Mouse (Mus musculus): Measurements from ENCODE around the gene Recql5. TPM values are rescaled to one million over a fixed set of nuclear protein-coding genes. Genes with fewer than 3 reads are reported as not detected.

Gene Recql5
- polyA plus RNA-seq, 1 experiment from 2014 or later = 19.1 TPM

DNA sequence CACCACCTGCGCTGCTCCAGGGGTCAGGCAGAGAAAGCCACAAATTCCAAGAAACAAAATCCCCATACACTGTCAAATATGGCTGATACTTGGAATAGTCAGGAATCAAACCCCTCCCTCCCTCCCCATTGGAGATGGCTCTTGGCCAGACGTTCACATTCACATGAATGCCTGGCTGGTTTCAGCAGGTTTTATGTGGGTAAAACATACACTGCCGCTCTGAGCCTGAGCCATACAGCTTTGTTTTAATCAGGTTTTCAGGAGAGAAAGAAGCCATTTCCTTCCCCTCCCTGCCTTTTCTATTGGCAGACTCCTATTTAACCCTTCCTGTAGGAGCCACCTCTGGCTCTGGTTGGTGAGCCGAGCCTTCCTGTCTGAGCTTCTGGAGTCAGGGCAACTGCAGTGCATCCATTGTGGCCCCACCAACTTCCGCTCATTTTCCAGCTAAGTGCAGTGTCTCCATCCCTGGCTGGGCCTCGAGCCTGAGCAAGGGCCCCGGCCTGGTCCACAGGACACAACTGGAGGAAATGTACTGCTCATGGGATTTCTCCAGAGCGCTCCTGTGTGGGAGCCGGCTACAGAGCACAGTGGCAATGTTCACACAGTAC lies 13.0 kb upstream of the Recql5 start:
- Histone ChIP-seq H3K4me2 (replicated peaks; ENCODE audit: low read depth, low read length) (no peak overlapping the region), H3K4me3 (ENCODE audit: low read length) (no peak overlapping the region), H3K9ac (ENCODE audit: low read depth, low read length) (no peak overlapping the region), H3K36me3 (ENCODE audit: control insufficient read depth, insufficient read depth, low read length) (peaks cover 76% of the 10 kb centered on the region), H3K27ac (ENCODE audit: low read depth, low read length) (no peak overlapping the region), H3K9me3 (ENCODE audit: control insufficient read depth, low read length) (no peaks in the 10 kb centered on the region), H3K4me1 (ENCODE audit: control insufficient read depth, insufficient read depth, low read length) (no peaks in the 10 kb centered on the region), H3K27me3 (ENCODE audit: control insufficient read depth, insufficient read depth, low read length) (no peaks in the 10 kb centered on the region)
- ATAC-seq (ENCODE audit: low FRiP score, low TSS enrichment) = no peak
- 90% methylated on average over 9 of the region's 9 CpGs for WGBS

DNA sequence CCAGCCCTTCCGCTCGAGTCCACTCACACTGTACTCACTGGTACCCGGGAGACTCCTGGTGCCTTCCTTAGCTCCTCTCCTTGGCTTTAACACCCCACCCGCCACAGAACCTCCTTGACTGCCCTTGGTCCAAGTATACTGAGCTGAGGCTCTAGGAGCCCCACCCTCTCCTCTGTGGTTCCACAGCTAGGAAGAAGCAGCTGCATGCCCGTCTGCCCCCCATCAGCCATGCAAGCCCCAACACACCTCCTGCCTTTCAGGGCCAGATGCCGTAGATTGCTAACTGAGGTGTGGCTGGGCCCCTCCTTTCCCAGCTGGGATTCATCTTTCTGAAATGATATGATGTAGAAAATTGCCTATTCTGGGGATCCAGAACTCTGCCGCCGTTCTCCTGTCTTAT lies 12.0 kb upstream of the Recql5 start:
- no peak overlapping the region for H3K4me3 ChIP-seq (ENCODE audit: low read length)
- peaks cover 74% of the 10 kb centered on the region for H3K36me3 ChIP-seq (ENCODE audit: control insufficient read depth, insufficient read depth, low read length)
- ATAC-seq (ENCODE audit: low FRiP score, low TSS enrichment) = no peak
- no peaks in the 10 kb centered on the region for H3K9me3 ChIP-seq (ENCODE audit: control insufficient read depth, low read length)
- H3K9ac ChIP-seq (ENCODE audit: low read depth, low read length) = no peak overlapping the region
- WGBS = 91% methylated on average over 8 of the region's 8 CpGs
- H3K4me1 ChIP-seq (ENCODE audit: control insufficient read depth, insufficient read depth, low read length) = no peaks in the 10 kb centered on the region
- H3K4me2 ChIP-seq (replicated peaks; ENCODE audit: low read depth, low read length) = no peak overlapping the region
- H3K27ac ChIP-seq (ENCODE audit: low read depth, low read length) = no peak overlapping the region
- no peaks in the 10 kb centered on the region for H3K27me3 ChIP-seq (ENCODE audit: control insufficient read depth, insufficient read depth, low read length)

DNA sequence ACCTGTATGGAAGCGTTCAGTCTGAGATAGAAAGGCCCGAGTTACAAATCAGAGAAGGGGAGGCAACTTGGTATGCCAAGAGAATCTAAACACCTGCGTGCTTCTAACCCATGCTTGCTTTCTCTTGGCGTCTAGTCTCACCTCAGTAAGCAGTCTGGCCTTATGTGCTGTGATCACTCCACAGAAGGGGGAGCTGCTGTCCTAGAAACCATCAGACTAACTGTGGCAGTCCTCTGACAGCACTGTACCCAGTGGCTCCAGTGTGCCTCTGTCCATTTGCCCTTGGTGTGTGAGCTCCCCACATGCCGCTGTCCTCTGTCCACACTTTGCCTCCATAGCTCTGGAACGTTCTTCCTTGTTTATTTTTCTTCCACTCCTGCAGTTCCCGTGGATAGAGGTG lies 8.7 kb upstream of the Recql5 start:
- H3K4me2 ChIP-seq (replicated peaks; ENCODE audit: low read depth, low read length) = no peak overlapping the region
- no peak overlapping the region for H3K4me3 ChIP-seq (ENCODE audit: low read length)
- no peaks in the 10 kb centered on the region for H3K27me3 ChIP-seq (ENCODE audit: control insufficient read depth, insufficient read depth, low read length)
- no peak for ATAC-seq (ENCODE audit: low FRiP score, low TSS enrichment)
- no peak overlapping the region for H3K27ac ChIP-seq (ENCODE audit: low read depth, low read length)
- whole genome bisulfite sequencing = 71% methylated on average over 7 of the region's 7 CpGs
- H3K9me3 ChIP-seq (ENCODE audit: control insufficient read depth, low read length) = no peaks in the 10 kb centered on the region
- H3K9ac ChIP-seq (ENCODE audit: low read depth, low read length) = no peak overlapping the region
- no peaks in the 10 kb centered on the region for H3K4me1 ChIP-seq (ENCODE audit: control insufficient read depth, insufficient read depth, low read length)
- peaks cover 71% of the 10 kb centered on the region for H3K36me3 ChIP-seq (ENCODE audit: control insufficient read depth, insufficient read depth, low read length)

DNA sequence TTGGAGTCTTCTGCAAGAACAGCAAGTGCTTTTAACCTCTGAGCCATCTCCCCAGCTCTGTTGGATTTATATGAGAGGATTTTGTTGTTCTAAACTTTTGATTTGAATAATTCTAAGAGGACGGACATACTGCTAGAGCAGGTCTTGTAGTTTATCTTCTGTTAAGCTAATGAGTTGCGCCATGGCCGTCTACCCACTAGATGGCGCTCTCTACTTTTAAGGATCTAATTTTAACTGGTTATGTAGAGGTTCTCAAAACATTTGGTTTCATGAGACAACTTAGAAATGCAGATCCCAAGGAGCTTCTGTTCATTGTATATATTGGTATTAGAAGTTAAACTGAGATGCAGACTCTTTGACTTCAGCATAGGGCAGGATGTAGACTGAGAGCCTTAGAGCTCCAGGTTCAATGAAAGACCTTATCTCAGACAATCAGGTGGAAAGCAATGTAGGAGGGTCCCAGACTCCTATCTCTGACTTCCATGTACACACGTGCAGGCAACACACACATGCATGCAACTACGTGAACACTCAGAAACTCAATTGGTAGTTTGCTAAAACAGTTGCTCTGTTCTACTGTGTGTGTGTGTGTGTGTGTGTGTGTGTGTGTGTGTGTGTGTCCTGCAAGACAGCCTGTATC lies 6.5 kb upstream of the Recql5 start:
- no peak overlapping the region for H3K4me2 ChIP-seq (replicated peaks; ENCODE audit: low read depth, low read length)
- H3K4me3 ChIP-seq (ENCODE audit: low read length) = no peak overlapping the region
- H3K27ac ChIP-seq (ENCODE audit: low read depth, low read length) = no peak overlapping the region
- H3K36me3 ChIP-seq (ENCODE audit: control insufficient read depth, insufficient read depth, low read length) = peaks cover 71% of the 10 kb centered on the region
- no peak overlapping the region for H3K9ac ChIP-seq (ENCODE audit: low read depth, low read length)
- H3K4me1 ChIP-seq (ENCODE audit: control insufficient read depth, insufficient read depth, low read length) = peaks cover 1% of the 10 kb centered on the region; the same call in 1 of the 2 replicates
- ATAC-seq (ENCODE audit: low FRiP score, low TSS enrichment) = no peak
- WGBS = 41% methylated on average over 6 of the region's 6 CpGs
- H3K9me3 ChIP-seq (ENCODE audit: control insufficient read depth, low read length) = no peaks in the 10 kb centered on the region
- no peaks in the 10 kb centered on the region for H3K27me3 ChIP-seq (ENCODE audit: control insufficient read depth, insufficient read depth, low read length)

DNA sequence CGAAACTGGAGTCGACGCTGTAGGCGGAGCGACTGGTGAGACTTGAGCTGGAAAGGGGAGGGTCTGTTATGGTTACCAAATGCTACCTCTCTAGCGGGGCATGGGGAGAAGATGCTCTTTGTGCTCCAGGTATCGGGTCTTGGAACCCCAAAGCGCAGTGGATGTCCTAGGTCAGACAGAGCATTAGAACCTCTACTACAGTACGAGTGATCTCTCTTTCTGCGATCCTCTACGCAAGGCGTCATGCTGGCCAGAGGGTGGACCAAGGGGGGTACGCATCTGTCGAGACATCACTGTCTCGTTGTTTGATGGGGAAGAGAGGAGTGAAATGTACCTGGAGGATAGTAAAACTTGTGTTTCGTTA lies 452 bp upstream of the Recql5 start:
- Histone ChIP-seq H3K9me3 (ENCODE audit: control insufficient read depth, low read length) (no peaks in the 10 kb centered on the region), H3K4me3 (ENCODE audit: low read length) (peak overlapping the region; percentile 80), H3K9ac (ENCODE audit: low read depth, low read length) (peak overlapping the region; percentile 82), H3K27ac (ENCODE audit: low read depth, low read length) (no peak overlapping the region), H3K4me1 (ENCODE audit: control insufficient read depth, insufficient read depth, low read length) (peaks cover 13% of the 10 kb centered on the region), H3K36me3 (ENCODE audit: control insufficient read depth, insufficient read depth, low read length) (peaks cover 28% of the 10 kb centered on the region), H3K27me3 (ENCODE audit: control insufficient read depth, insufficient read depth, low read length) (no peaks in the 10 kb centered on the region), H3K4me2 (replicated peaks; ENCODE audit: low read depth, low read length) (peak overlapping the region; percentile 81)
- WGBS = 1% methylated on average over 16 of the region's 16 CpGs
- peak; percentile 43 for ATAC-seq (ENCODE audit: low FRiP score, low TSS enrichment)

DNA sequence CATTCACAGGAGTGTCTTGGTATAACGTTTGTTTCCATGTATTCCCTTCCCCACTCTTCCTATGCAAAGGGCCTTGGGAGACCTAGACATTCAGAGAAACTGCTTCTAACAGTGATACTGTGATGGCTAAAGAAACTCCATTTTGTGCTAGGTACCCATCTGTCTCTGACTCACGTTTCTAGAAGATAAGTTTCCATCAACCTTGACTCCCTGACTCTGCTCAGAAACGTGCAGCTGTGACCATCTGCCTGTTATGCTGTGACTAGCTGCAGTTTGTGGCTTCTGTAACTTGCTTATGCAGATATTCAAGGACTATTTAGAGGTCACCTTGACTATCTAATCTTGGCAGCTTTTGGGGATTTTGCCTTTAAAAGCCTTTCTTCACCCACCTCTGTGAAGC lies 2.0 kb downstream of the Recql5 start:
- WGBS = 73% methylated on average over 3 of the region's 3 CpGs
- H3K4me1 ChIP-seq (ENCODE audit: control insufficient read depth, insufficient read depth, low read length) = peaks cover 13% of the 10 kb centered on the region
- ATAC-seq (ENCODE audit: low FRiP score, low TSS enrichment) = no peak

DNA sequence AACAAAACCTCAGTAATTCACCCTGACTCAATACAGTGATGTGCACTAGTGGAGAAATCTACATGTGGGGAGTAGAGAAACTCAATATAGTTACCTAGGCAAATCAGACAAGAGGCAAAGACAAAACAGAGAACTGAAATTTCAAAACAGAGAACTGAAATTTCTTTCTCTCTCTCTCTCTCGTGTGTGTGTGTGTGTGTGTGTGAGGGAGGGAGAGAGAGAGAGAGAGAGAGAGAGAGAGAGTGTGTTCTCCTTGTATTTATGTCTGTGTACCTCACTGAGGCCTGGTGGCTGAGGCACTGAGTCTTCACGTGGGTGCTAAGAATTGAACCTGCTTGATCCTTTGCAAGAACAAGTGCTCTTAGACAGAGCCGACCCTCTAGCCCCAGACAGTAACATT lies 3.5 kb downstream of the Recql5 start:
- Histone ChIP-seq H3K9ac (ENCODE audit: low read depth, low read length) (no peak overlapping the region), H3K4me2 (replicated peaks; ENCODE audit: low read depth, low read length) (no peak overlapping the region), H3K4me3 (ENCODE audit: low read length) (no peak overlapping the region), H3K27me3 (ENCODE audit: control insufficient read depth, insufficient read depth, low read length) (no peaks in the 10 kb centered on the region), H3K4me1 (ENCODE audit: control insufficient read depth, insufficient read depth, low read length) (peaks cover 12% of the 10 kb centered on the region), H3K9me3 (ENCODE audit: control insufficient read depth, low read length) (no peaks in the 10 kb centered on the region), H3K27ac (ENCODE audit: low read depth, low read length) (no peak overlapping the region), H3K36me3 (ENCODE audit: control insufficient read depth, insufficient read depth, low read length) (peaks cover 11% of the 10 kb centered on the region; the same call in 1 of the 2 replicates)
- no peak for ATAC-seq (ENCODE audit: low FRiP score, low TSS enrichment)
- 79% methylated on average over 2 of the region's 3 CpGs for WGBS

More for the DNA sequence above, 2.0 kb downstream of the Recql5 start:
- Histone ChIP-seq H3K4me3 (ENCODE audit: low read length) (no peak overlapping the region), H3K9ac (ENCODE audit: low read depth, low read length) (no peak overlapping the region), H3K27me3 (ENCODE audit: control insufficient read depth, insufficient read depth, low read length) (no peaks in the 10 kb centered on the region), H3K36me3 (ENCODE audit: control insufficient read depth, insufficient read depth, low read length) (peaks cover 15% of the 10 kb centered on the region), H3K9me3 (ENCODE audit: control insufficient read depth, low read length) (no peaks in the 10 kb centered on the region), H3K4me2 (replicated peaks; ENCODE audit: low read depth, low read length) (no peak overlapping the region), H3K27ac (ENCODE audit: low read depth, low read length) (no peak overlapping the region)

DNA sequence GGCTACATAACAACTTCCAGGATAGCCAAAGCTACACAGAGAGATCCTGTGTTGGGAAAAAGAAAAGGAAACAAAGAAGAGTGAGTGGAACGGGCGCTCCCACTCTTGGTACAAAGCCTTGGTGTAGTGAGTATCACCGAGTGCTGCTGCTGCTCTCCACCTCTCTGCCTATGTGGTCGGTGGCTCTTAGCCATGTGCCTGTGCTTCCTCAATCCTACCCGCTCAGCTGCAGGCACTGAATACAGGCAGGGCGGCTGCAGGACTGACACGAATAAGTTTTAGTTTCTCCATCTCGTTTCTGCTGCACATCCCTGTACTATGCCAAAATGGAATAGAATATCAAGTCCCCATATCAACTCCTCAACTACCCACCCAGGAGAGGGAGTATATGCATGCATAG lies 4.2 kb downstream of the Recql5 start:
- 94% methylated on average over 8 of the region's 8 CpGs for WGBS
- peaks cover 6% of the 10 kb centered on the region; the same call in 1 of the 2 replicates for H3K4me1 ChIP-seq (ENCODE audit: control insufficient read depth, insufficient read depth, low read length)
- H3K9me3 ChIP-seq (ENCODE audit: control insufficient read depth, low read length) = no peaks in the 10 kb centered on the region
- H3K27me3 ChIP-seq (ENCODE audit: control insufficient read depth, insufficient read depth, low read length) = no peaks in the 10 kb centered on the region
- no peak overlapping the region for H3K27ac ChIP-seq (ENCODE audit: low read depth, low read length)
- no peak overlapping the region for H3K9ac ChIP-seq (ENCODE audit: low read depth, low read length)
- no peak overlapping the region for H3K4me2 ChIP-seq (replicated peaks; ENCODE audit: low read depth, low read length)
- peaks cover 16% of the 10 kb centered on the region; the same call in 1 of the 2 replicates for H3K36me3 ChIP-seq (ENCODE audit: control insufficient read depth, insufficient read depth, low read length)
- no peak for ATAC-seq (ENCODE audit: low FRiP score, low TSS enrichment)
- H3K4me3 ChIP-seq (ENCODE audit: low read length) = no peak overlapping the region

DNA sequence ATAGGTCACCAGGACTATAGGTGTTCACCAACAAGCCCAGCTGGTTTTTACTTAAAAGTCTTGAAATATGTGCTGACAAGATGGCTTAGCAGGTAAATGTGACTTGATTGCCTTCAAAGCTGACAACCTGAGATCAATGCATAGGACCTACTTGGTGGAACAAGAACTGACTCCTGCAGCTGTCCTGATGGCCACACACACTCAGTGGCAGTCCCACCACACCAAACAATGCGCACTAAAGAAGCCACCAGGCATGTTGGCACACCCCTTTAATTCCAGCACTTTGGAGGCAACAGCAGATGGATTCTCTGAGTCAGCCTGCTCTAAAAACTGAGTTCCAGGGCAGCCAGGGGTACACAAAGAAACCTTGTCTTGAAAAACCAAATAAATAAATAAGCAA lies 11.3 kb downstream of the Recql5 start:
- WGBS = 96% methylated on average over 1 of the region's 1 CpGs
- H3K9me3 ChIP-seq (ENCODE audit: control insufficient read depth, low read length) = no peaks in the 10 kb centered on the region
- H3K9ac ChIP-seq (ENCODE audit: low read depth, low read length) = no peak overlapping the region
- ATAC-seq (ENCODE audit: low FRiP score, low TSS enrichment) = no peak
- H3K4me1 ChIP-seq (ENCODE audit: control insufficient read depth, insufficient read depth, low read length) = no peaks in the 10 kb centered on the region
- no peaks in the 10 kb centered on the region for H3K27me3 ChIP-seq (ENCODE audit: control insufficient read depth, insufficient read depth, low read length)
- H3K4me3 ChIP-seq (ENCODE audit: low read length) = no peak overlapping the region
- peaks cover 20% of the 10 kb centered on the region; the same call in 1 of the 2 replicates for H3K36me3 ChIP-seq (ENCODE audit: control insufficient read depth, insufficient read depth, low read length)
- no peak overlapping the region for H3K27ac ChIP-seq (ENCODE audit: low read depth, low read length)
- H3K4me2 ChIP-seq (replicated peaks; ENCODE audit: low read depth, low read length) = no peak overlapping the region

All from kidney, embryonic 14.5 days (tissue).